Mouse (Mus musculus) sigmoid colon, adult 10 weeks (tissue): ENCODE results near the gene Mmd2. TPM values are rescaled to one million over a fixed set of nuclear protein-coding genes. Genes with fewer than 3 reads are reported as not detected.

ENCODE experiments used
- polyA plus RNA-seq: library from polyadenylated mRNA; stranded (reverse); fragments of 350-450 nt; fragmentation: Illumina TruSeq; extraction: RNeasy Lipid Tissue Mini Kit (QIAGEN cat#74804); gene quantifications from one replicate; pipeline ENCODE4 v1.2.3, GENCODE M21; 2014; ENCODE audit warnings: low read depth, low replicate concordance

The Mmd2 gene
- polyA plus RNA-seq: 0.28 TPM

DNA sequence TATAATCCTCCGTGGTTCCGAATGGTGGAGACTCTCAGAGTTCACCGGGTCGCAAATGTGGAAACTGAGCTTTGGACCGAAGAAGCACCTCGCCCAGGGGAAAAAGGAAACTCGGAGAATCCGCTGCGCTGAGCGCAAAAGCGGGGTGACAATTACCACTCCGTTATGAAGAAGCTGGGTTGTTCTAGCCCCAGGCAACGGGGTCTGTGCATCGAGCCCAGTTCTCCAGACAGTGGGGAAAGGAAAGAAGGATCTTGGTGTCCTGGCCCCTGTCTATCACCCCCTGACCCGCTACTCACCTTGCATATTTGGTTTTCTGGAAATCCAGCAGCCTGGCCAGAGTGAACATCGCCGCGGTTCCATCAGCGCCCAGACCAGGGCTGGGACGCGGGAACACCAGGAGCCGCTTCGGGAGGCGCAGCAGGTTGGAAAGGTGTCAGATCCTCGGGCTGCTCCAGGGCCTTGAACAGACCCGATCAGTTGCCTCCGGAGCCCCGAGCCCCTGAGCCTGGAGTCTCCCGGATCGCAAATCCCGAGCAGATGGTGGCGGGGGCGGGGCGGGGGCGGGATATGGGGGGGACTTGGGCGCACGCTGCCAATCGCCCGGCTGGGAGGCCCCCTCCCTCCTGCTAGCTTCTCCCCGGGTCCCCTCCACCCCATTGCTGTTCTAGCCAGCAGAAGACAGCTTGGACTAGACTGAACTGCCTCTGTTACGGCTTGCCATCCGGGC lies at the start of gene Mmd2:
TSS of gene Mmd2 (minus strand) at position 542 of the 730 bp plus-strand sequence.

DNA sequence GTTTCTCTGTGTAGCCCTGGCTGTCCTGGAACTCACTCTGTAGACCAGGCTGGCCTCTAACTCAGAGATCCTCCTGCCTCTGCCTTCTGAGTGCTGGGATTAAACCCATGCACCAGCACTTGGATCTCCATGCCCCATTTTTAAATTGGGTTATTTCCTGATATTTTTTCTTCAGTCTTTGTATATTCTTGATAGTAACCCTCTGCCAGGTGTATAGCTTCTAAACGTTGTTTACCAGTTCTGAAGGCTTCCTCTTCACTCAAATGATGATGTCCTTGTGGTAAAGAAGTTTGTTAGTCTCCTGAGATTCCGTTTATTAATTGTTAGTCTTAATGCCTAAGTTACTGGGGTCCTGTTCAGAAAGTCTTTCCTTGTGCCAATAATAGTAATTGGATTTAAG lies 18.8 kb upstream of the Mmd2 start, which contains the start of gene Wipi2:
TSS of gene Wipi2 (plus strand) at position 301 of the 400 bp plus-strand sequence.

GRCm38 (mm10) chr5:142550706-142551652 lies 57.6 kb downstream of the Mmd2 start, which contains the start of gene Radil:
Gene Radil, minus strand, starts transcription at chr5:142551098.

DNA sequence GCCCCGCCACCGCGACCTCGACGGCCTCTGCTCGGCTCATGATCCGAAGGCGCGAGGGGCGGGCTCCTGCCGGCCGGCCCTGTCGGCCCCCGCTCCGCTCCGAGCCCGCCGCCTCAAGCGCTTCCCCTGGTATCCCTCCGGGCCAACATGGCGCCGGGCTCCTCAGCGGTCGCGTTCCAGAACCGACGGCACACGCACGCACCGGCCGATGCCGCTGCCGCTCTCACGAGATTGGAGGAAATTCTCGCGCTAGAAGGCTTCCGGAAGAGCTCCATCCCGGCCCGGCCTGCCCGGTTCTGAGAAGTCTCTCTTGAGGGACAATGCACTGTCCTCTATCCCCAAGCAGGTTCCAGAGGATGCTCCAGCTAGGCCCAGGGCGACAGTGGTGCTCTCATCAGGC lies 78.7 kb downstream of the Mmd2 start, which contains the start of gene Papolb:
TSS of gene Papolb (minus strand) at position 162 of the 400 bp plus-strand sequence.

Other genes with a start within 250 kb of the Mmd2 start
- 5.7 TPM for gene Foxk1, start 207.3 kb downstream of the Mmd2 start, polyA plus RNA-seq
- 1.5 TPM for gene Ap5z1, start 144.9 kb downstream of the Mmd2 start, polyA plus RNA-seq
- gene Papolb, start 78.7 kb downstream of the Mmd2 start, polyA plus RNA-seq: not detected
- gene Radil, start 57.7 kb downstream of the Mmd2 start, polyA plus RNA-seq: not detected
- gene Wipi2, start 18.9 kb upstream of the Mmd2 start, polyA plus RNA-seq: 21.5 TPM
- gene Slc29a4, start 83.7 kb upstream of the Mmd2 start, polyA plus RNA-seq: not detected
- gene Tnrc18, start 208.9 kb upstream of the Mmd2 start, polyA plus RNA-seq: 1.3 TPM